Mouse (Mus musculus): ENCODE results near the gene Gnb2. TPM values are rescaled to one million over a fixed set of nuclear protein-coding genes. Genes with fewer than 3 reads are reported as not detected.

The Gnb2 gene
- polyA plus RNA-seq, 1 experiment from 2014 or later: 125 TPM

DNA sequence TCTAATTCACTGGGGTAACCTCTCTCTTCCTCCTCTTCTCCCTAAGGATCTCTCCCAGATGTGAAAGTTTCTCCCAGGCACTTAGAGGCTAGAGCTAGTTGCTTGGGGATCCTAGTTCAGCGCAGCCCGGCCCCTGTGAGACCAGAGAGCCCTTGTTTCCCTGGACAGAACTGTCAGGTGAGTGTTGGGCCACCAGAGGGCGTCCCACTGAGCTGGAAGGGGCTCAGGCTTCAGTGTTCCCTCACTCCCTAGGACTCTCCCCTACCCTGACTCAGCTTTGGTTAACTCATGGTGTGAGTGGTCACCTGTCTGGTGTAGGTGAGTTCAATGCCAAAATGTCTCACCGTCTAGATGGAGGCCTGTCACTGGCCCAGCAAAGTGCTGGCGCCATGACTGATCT is 14.9 kb downstream of the Gnb2 start, which contains the start of gene Gigyf1:
Gene Gigyf1 (plus strand): TSS at position 113 of the 400 bp plus-strand sequence.
- no peaks in the 10 kb centered on the region for H3K27me3 ChIP-seq (ENCODE audit: control insufficient read depth, insufficient read depth, low read depth, low read length)
- no peaks in the 10 kb centered on the region for H3K9me3 ChIP-seq (replicated peaks; ENCODE audit: control insufficient read depth, low read length)
- WGBS (ENCODE audit: insufficient replicate concordance): 76% methylated on average over 5 of the region's 5 CpGs
- H3K4me1 ChIP-seq (ENCODE audit: control insufficient read depth, low read depth, low read length): peaks cover 4% of the 10 kb centered on the region; the same call in 1 of the 2 replicates
- no peak within 1 kb of the TSS for H3K4me3 ChIP-seq (ENCODE audit: low read depth, low read length)
- no peak within 1 kb of the TSS for H3K4me2 ChIP-seq (ENCODE audit: low read depth, low read length)
- H3K9ac ChIP-seq (ENCODE audit: low read depth, low read length): no peak within 1 kb of the TSS
- peaks cover 41% of the 10 kb centered on the region for H3K36me3 ChIP-seq (ENCODE audit: control insufficient read depth, insufficient read depth)
- ATAC-seq (ENCODE audit: low read depth): no peak
- no peak within 1 kb of the TSS for H3K27ac ChIP-seq (ENCODE audit: low read length)

DNA sequence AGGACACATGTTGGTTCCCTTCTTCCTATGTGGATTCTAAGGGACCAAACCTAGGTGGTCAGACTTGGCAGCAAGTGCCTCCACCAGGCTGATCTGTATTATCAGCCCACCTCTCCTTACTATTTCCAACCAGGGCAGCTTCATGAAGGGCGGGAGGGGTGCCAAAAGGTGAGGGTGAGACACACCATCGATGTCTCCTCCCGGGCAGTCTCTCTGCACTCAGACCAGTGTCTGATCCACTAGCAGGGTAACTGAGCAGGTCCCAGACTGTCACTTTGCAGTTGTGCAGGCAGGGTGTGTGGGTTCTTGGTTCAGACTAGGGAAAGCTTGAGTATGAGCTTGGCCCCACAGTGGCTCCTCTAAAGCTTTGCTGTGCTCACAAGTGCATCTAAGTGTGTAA is 18.5 kb downstream of the Gnb2 start:
- ATAC-seq (ENCODE audit: low read depth): no peak
- WGBS (ENCODE audit: insufficient replicate concordance): 81% methylated on average over 3 of the region's 3 CpGs
- H3K36me3 ChIP-seq (ENCODE audit: control insufficient read depth, insufficient read depth): peaks cover 8% of the 10 kb centered on the region

GRCm38 (mm10) chr5:137513951-137514721 is 19.2 kb downstream of the Gnb2 start:
- Histone ChIP-seq H3K9ac (ENCODE audit: low read depth, low read length) (no peak overlapping the region), H3K36me3 (ENCODE audit: control insufficient read depth, insufficient read depth) (peaks cover under 1% of the 10 kb centered on the region; the same call in 1 of the 2 replicates), H3K9me3 (replicated peaks; ENCODE audit: control insufficient read depth, low read length) (no peaks in the 10 kb centered on the region), H3K27ac (ENCODE audit: low read length) (no peak overlapping the region), H3K4me1 (ENCODE audit: control insufficient read depth, low read depth, low read length) (peaks cover 32% of the 10 kb centered on the region), H3K4me3 (ENCODE audit: low read depth, low read length) (no peak overlapping the region), H3K4me2 (ENCODE audit: low read depth, low read length) (no peak overlapping the region), H3K27me3 (ENCODE audit: control insufficient read depth, insufficient read depth, low read depth, low read length) (no peaks in the 10 kb centered on the region)
- 77% methylated on average over 12 of the region's 12 CpGs for WGBS (ENCODE audit: insufficient replicate concordance)
- ATAC-seq (ENCODE audit: low read depth): no peak

More for the DNA sequence above, 18.5 kb downstream of the Gnb2 start:
- no peaks in the 10 kb centered on the region for H3K27me3 ChIP-seq (ENCODE audit: control insufficient read depth, insufficient read depth, low read depth, low read length)
- H3K4me3 ChIP-seq (ENCODE audit: low read depth, low read length): no peak overlapping the region
- no peak overlapping the region for H3K9ac ChIP-seq (ENCODE audit: low read depth, low read length)
- no peaks in the 10 kb centered on the region for H3K9me3 ChIP-seq (replicated peaks; ENCODE audit: control insufficient read depth, low read length)
- H3K27ac ChIP-seq (ENCODE audit: low read length): no peak overlapping the region
- no peak overlapping the region for H3K4me2 ChIP-seq (ENCODE audit: low read depth, low read length)
- peaks cover 29% of the 10 kb centered on the region for H3K4me1 ChIP-seq (ENCODE audit: control insufficient read depth, low read depth, low read length)

GRCm38 (mm10) chr5:137512847-137513794 is 20.2 kb downstream of the Gnb2 start:
- Histone ChIP-seq H3K4me3 (ENCODE audit: low read depth, low read length) (no peak overlapping the region), H3K9me3 (replicated peaks; ENCODE audit: control insufficient read depth, low read length) (no peaks in the 10 kb centered on the region), H3K4me2 (ENCODE audit: low read depth, low read length) (no peak overlapping the region), H3K27me3 (ENCODE audit: control insufficient read depth, insufficient read depth, low read depth, low read length) (no peaks in the 10 kb centered on the region), H3K27ac (ENCODE audit: low read length) (no peak overlapping the region), H3K4me1 (ENCODE audit: control insufficient read depth, low read depth, low read length) (peaks cover 32% of the 10 kb centered on the region), H3K9ac (ENCODE audit: low read depth, low read length) (no peak overlapping the region), H3K36me3 (ENCODE audit: control insufficient read depth, insufficient read depth) (no peaks in the 10 kb centered on the region)
- ATAC-seq (ENCODE audit: low read depth): no peak
- WGBS (ENCODE audit: insufficient replicate concordance): 74% methylated on average over 11 of the region's 11 CpGs

GRCm38 (mm10) chr5:137511706-137512105 is 21.6 kb downstream of the Gnb2 start:
- Histone ChIP-seq H3K4me3 (ENCODE audit: low read depth, low read length) (peak overlapping the region; percentile 90), H3K4me1 (ENCODE audit: control insufficient read depth, low read depth, low read length) (peaks cover 32% of the 10 kb centered on the region), H3K9ac (ENCODE audit: low read depth, low read length) (peak overlapping the region; percentile 93; the same call in 1 of the 2 replicates), H3K9me3 (replicated peaks; ENCODE audit: control insufficient read depth, low read length) (no peaks in the 10 kb centered on the region), H3K4me2 (ENCODE audit: low read depth, low read length) (peak overlapping the region; percentile 89), H3K27ac (ENCODE audit: low read length) (no peak overlapping the region), H3K27me3 (ENCODE audit: control insufficient read depth, insufficient read depth, low read depth, low read length) (no peaks in the 10 kb centered on the region), H3K36me3 (ENCODE audit: control insufficient read depth, insufficient read depth) (no peaks in the 10 kb centered on the region)
- 77% methylated on average over 3 of the region's 3 CpGs for WGBS (ENCODE audit: insufficient replicate concordance)
- no peak for ATAC-seq (ENCODE audit: low read depth)

DNA sequence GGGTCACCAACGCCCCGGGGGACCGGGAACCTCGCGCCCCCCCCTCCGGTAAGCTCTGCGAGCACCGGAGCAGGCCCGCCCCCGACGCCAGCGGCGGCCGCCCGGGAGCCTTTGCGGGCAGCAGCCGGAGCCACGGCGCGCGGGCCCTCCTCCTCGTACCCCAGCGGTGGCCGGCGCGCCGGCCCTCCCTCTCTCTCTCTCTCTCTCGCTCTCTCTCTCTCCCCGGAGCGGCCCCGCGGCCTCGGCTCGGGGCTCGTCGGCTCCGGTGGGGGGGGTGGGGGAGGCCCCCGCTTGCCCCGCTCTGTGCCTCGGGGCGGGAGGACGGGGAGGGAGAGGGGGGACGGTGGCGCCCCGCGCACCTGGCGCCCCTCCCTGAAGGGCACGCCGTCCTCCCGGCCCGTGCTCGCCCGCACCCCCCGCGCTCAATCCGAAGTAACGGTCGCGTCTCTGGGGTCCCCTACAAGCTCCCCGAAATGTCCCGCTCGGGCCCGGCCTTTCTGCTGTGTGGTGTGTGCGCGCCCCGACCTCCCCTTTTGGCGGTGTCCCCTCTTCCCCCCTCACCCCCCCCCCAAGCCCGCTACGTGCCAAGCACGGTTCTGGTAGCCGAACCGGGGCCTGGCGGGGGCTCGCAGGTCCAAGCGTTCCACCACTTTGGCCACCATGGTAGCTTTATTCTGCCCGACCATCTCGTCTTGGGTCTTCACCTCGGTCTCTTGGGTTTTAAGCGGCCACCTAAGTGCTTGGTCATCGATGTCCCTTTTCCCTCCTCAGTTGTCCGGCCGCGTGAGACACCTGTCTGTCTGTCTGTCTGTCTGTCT is 22.5 kb downstream of the Gnb2 start:
- Histone ChIP-seq H3K4me3 (ENCODE audit: low read depth, low read length) (peak overlapping the region; percentile 90), H3K36me3 (ENCODE audit: control insufficient read depth, insufficient read depth) (no peaks in the 10 kb centered on the region), H3K4me1 (ENCODE audit: control insufficient read depth, low read depth, low read length) (peaks cover 29% of the 10 kb centered on the region), H3K9me3 (replicated peaks; ENCODE audit: control insufficient read depth, low read length) (no peaks in the 10 kb centered on the region), H3K9ac (ENCODE audit: low read depth, low read length) (peak overlapping the region; percentile 93), H3K27ac (ENCODE audit: low read length) (peak overlapping the region; percentile 67), H3K4me2 (ENCODE audit: low read depth, low read length) (peak overlapping the region; percentile 89), H3K27me3 (ENCODE audit: control insufficient read depth, insufficient read depth, low read depth, low read length) (no peaks in the 10 kb centered on the region)
- ATAC-seq (ENCODE audit: low read depth): peak; percentile 68
- under 1% methylated on average over 39 of the region's 83 CpGs for WGBS (ENCODE audit: insufficient replicate concordance)

DNA sequence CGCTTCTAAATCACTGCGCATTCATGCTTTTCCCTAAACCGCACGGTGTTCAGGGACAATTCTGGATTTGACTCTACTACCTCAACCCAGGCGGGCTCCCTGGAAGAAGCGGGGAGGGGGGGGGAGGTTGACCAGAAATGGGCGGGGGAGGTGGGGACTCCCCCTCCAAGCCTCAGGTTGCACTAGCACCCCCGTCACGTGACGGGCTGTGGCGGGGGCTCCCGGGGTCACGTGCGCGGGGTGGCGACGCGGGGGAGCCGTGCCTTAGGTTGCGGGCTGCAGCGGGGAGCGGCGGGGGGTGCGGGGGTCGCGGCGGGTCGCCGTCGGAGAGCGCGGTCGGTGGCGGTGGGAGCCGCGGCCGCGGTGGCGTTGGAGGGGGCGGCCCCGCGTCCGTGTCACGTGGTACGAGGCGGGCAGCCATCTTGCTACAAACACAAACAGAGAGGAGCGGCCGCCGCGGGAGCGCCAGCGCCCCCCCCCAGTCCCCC is 23.3 kb downstream of the Gnb2 start:
- Histone ChIP-seq H3K36me3 (ENCODE audit: control insufficient read depth, insufficient read depth) (no peaks in the 10 kb centered on the region), H3K4me2 (ENCODE audit: low read depth, low read length) (peak overlapping the region; percentile 89), H3K9me3 (replicated peaks; ENCODE audit: control insufficient read depth, low read length) (no peaks in the 10 kb centered on the region), H3K27ac (ENCODE audit: low read length) (peak overlapping the region; percentile 67), H3K4me3 (ENCODE audit: low read depth, low read length) (peak overlapping the region; percentile 90), H3K9ac (ENCODE audit: low read depth, low read length) (peak overlapping the region; percentile 93), H3K27me3 (ENCODE audit: control insufficient read depth, insufficient read depth, low read depth, low read length) (no peaks in the 10 kb centered on the region), H3K4me1 (ENCODE audit: control insufficient read depth, low read depth, low read length) (peaks cover 29% of the 10 kb centered on the region)
- ATAC-seq (ENCODE audit: low read depth): peak; percentile 75
- WGBS (ENCODE audit: insufficient replicate concordance): 3% methylated on average over 47 of the region's 52 CpGs

DNA sequence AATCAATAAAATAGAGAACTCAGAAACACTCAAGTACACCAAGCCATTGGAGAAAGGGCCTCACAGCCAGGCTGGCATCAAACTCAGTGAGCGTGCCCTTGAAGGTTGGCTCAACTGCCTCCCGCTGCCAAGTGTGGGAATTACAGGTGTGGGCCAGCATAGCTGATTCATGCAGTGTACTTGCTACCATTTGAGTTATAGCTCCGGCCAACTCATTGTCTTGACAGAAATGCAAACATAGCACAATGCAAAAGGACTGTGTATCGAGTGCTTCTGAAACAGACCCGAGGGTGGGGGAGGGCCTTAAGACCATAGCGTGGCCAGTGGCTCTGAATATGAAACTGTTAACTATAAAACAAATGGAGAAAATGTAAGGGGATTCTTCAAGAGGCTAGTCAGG is 29.3 kb downstream of the Gnb2 start:
- H3K36me3 ChIP-seq (ENCODE audit: control insufficient read depth, insufficient read depth): no peaks in the 10 kb centered on the region
- no peak for ATAC-seq (ENCODE audit: low read depth)
- H3K27ac ChIP-seq (ENCODE audit: low read length): no peak overlapping the region
- no peaks in the 10 kb centered on the region for H3K27me3 ChIP-seq (ENCODE audit: control insufficient read depth, insufficient read depth, low read depth, low read length)
- H3K9ac ChIP-seq (ENCODE audit: low read depth, low read length): no peak overlapping the region
- 67% methylated on average over 6 of the region's 6 CpGs for WGBS (ENCODE audit: insufficient replicate concordance)
- peaks cover 18% of the 10 kb centered on the region for H3K4me1 ChIP-seq (ENCODE audit: control insufficient read depth, low read depth, low read length)
- no peak overlapping the region for H3K4me2 ChIP-seq (ENCODE audit: low read depth, low read length)
- no peak overlapping the region for H3K4me3 ChIP-seq (ENCODE audit: low read depth, low read length)
- H3K9me3 ChIP-seq (replicated peaks; ENCODE audit: control insufficient read depth, low read length): no peaks in the 10 kb centered on the region
